In the genomic region with DNA sequence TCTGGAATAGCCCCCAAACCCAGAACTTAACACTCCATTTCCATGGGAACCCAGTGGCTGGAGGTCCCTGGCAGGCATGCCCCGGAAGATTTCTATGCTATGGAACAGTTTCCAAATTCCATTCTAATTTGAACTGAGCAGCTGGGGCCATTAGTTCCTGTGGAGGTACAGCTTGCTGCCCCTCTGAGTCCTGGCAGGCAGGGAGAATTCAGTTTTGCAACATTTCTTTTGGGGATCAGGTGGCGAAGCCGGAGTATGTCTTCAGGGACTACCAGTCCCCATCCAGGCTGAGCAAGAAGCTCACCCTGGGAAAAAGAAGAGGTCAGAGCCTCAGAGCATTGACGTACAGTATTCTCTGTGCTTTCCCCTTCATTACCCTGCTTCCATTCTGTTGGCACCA, we compare ENCODE assay signal across 18 mouse cellular contexts.
"Had no signal": no experiment of that assay in that cellular context is flagged by ENCODE, and none has a peak within 500 bp of the region (broad histone marks: within the 10 kb centered on the region; RNA-seq: fewer than 3 reads in every experiment).

No protein-coding gene starts in this region.

- H3K27me3 ChIP-seq: neural tube, embryonic 12.5 days had no signal

- H3K4me3 ChIP-seq: kidney, embryonic 15.5 days; limb, embryonic 13.5 days; liver, embryonic 15.5 days; neural tube, embryonic 12.5 days had no signal

- H3K9me3 ChIP-seq: kidney, embryonic 15.5 days; limb, embryonic 13.5 days; liver, embryonic 15.5 days; neural tube, embryonic 12.5 days had no signal

- H3K4me1 ChIP-seq: liver, embryonic 15.5 days; neural tube, embryonic 12.5 days had no signal

- H3K4me2 ChIP-seq: kidney, embryonic 15.5 days; limb, embryonic 13.5 days; liver, embryonic 11.5 days; liver, embryonic 15.5 days; neural tube, embryonic 12.5 days had no signal

- H3K9ac ChIP-seq: kidney, embryonic 15.5 days; limb, embryonic 13.5 days; liver, embryonic 15.5 days; neural tube, embryonic 12.5 days had no signal

- H3K27ac ChIP-seq: kidney, embryonic 15.5 days; limb, embryonic 13.5 days; liver, embryonic 15.5 days; neural tube, embryonic 12.5 days had no signal

- H3K36me3 ChIP-seq: kidney, embryonic 15.5 days; limb, embryonic 13.5 days; liver, embryonic 15.5 days; neural tube, embryonic 12.5 days had no signal

- ATAC-seq: lung, postnatal 0 days had no signal

- DNase-seq: kidney, adult 2 months; kidney, postnatal 14 days; layer of hippocampus, adult 9-11 months; layer of hippocampus, postnatal 36 days; lung, adult 2 months; lung, postnatal 36 days; midbrain, embryonic 14.5 days; retina, postnatal 1 day; right cerebral cortex, postnatal 4 days; spleen, adult 18-20 months; thymus, adult 18-20 months; thymus, postnatal 14 days had no signal
